Mouse (Mus musculus) 3T3-L1 (cell line): Measurements from ENCODE around the gene Lrp4.

Source experiments
- DNase-seq: peaks from one replicate; pipeline ENCODE4 v3.0.0-alpha.2; 2015; ENCODE audit warnings: low read depth, low spot score

Gene Lrp4

GRCm38 (mm10) chr2:91457259-91457655 is at the start of gene Lrp4:
Lrp4 (plus strand) TSS chr2:91457511.
- no peak for DNase-seq

GRCm38 (mm10) chr2:91408031-91408430 is 49.3 kb upstream of the Lrp4 start:
- DNase-seq: no peak

- peak; percentile 68 for DNase-seq
These were observed 45.8 kb upstream of the Lrp4 start for GRCm38 (mm10) chr2:91411473-91411872.

- no peak for DNase-seq
These were observed 45.0 kb upstream of the Lrp4 start for GRCm38 (mm10) chr2:91412361-91412760.

- no peak for DNase-seq
These were observed 43.5 kb upstream of the Lrp4 start for GRCm38 (mm10) chr2:91413811-91414210.

GRCm38 (mm10) chr2:91421641-91422040 is 35.7 kb upstream of the Lrp4 start:
- DNase-seq: no peak

GRCm38 (mm10) chr2:91424061-91424720 is 33.1 kb upstream of the Lrp4 start:
- no peak for DNase-seq

- no peak for DNase-seq
These were observed 31.0 kb upstream of the Lrp4 start for GRCm38 (mm10) chr2:91426321-91426720.

GRCm38 (mm10) chr2:91429146-91429545 is 28.2 kb upstream of the Lrp4 start:
- DNase-seq: no peak

GRCm38 (mm10) chr2:91429915-91430599 is 27.3 kb upstream of the Lrp4 start:
- DNase-seq: no peak

- DNase-seq: no peak
These were observed 26.8 kb upstream of the Lrp4 start for GRCm38 (mm10) chr2:91430600-91430919.

GRCm38 (mm10) chr2:91436713-91437112 is 20.6 kb upstream of the Lrp4 start:
- DNase-seq: no peak

GRCm38 (mm10) chr2:91437116-91437815 is 20.0 kb upstream of the Lrp4 start:
- DNase-seq: no peak

GRCm38 (mm10) chr2:91439271-91439670 is 18.0 kb upstream of the Lrp4 start:
- no peak for DNase-seq

GRCm38 (mm10) chr2:91439876-91440275 is 17.4 kb upstream of the Lrp4 start:
- no peak for DNase-seq

- no peak for DNase-seq
These were observed 16.6 kb upstream of the Lrp4 start for GRCm38 (mm10) chr2:91440686-91441085.

- DNase-seq: no peak
These were observed 15.6 kb upstream of the Lrp4 start for GRCm38 (mm10) chr2:91441715-91442114.

GRCm38 (mm10) chr2:91442241-91442640 is 15.1 kb upstream of the Lrp4 start:
- peak; percentile 36 for DNase-seq

GRCm38 (mm10) chr2:91444286-91444892 is 12.9 kb upstream of the Lrp4 start, which contains the start of gene 1110051M20Rik:
1110051M20Rik (minus strand) TSS chr2:91444704.
- DNase-seq: peak; percentile 98

- no peak for DNase-seq
These were observed 7.6 kb upstream of the Lrp4 start for GRCm38 (mm10) chr2:91449662-91450061.

- DNase-seq: no peak
These were observed 7.0 kb upstream of the Lrp4 start for GRCm38 (mm10) chr2:91450316-91450715.

GRCm38 (mm10) chr2:91452658-91453057 is 4.7 kb upstream of the Lrp4 start:
- DNase-seq: peak; percentile 33
